Mouse (Mus musculus): Measurements from ENCODE around the gene Dnhd1. TPM values are rescaled to one million over a fixed set of nuclear protein-coding genes. Genes with fewer than 3 reads are reported as not detected.

The Dnhd1 gene
- polyA plus RNA-seq (2015; fragmentation: Nextera tagmentation; extraction: Ambion mirVana) = 0.91 and 0.95 TPM in 2 replicates

DNA sequence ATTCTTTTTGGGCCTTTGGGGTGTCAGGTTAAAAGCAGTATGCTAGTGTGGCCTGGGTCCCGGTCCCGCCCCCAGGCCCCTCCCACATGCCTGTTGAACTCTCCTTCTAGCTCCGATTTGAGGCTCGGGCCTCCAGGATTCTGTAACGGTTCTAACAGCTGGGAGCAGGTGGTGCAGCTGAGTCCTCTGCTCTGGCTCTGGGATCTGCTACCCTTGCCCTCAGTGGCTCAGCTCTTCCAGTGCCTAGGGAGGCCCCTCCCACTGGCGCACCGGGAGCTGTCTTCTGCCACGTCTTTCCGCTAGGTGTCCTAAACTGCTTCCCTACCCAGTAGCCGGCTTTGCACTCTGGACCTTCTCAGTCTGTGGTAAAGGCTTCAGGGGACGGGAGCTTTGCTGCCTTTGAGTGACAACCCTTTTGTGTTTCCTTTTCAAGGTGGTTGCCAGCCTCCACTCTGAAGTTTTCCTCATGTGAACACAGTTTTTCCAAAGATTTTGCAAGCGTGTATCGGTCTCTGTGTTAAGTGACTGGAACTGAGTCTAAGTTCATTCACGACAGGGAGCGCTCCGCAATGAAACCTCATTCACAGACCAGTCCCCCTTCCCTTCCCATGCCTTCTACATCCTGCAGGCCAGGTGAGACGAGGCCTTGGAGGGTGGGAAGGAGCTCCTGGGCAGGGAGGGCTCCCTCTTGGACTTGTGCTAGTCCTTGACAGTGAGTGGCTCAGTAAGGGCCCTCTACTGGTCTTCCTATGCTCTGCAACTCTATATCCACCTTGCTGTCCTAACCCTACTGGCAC lies at the start of gene Dnhd1:
TSS of gene Dnhd1 (plus strand) at position 189 of the 797 bp plus-strand sequence.

DNA sequence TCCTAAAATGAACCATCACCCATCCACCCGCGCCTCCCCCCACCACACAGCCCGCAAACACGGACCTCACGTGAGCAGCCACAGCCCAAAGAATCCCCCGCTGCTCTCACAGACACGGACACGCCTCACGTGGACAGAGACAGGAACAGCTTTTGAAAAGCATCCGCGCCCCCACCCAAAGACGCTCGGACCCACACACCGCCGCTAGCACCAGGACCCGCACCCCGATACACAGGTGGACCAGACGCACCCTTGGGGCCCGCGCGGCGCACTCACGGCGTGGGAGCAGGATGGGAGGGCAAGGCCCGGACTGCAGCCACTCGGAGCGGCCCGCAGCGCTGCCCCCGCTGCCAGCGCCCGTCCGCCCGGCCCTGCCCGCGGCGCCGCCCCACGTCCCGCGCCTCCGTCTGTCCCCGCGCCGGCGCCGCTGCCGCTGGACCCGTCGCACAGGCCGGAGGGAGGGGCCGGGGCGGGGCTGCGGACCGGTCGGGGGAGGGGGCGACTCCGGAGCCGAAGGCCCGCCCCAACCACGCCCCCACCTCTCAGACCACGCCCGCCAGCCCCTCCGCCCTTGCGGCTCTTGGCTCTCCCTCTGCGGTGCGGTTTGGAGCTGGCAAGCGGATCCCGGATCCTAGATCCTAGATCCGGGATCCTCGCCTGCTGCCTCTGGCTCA lies 17.4 kb upstream of the Dnhd1 start, which contains the start of gene Trim3:
TSS of gene Trim3 (minus strand) at position 445 of the 674 bp plus-strand sequence.

DNA sequence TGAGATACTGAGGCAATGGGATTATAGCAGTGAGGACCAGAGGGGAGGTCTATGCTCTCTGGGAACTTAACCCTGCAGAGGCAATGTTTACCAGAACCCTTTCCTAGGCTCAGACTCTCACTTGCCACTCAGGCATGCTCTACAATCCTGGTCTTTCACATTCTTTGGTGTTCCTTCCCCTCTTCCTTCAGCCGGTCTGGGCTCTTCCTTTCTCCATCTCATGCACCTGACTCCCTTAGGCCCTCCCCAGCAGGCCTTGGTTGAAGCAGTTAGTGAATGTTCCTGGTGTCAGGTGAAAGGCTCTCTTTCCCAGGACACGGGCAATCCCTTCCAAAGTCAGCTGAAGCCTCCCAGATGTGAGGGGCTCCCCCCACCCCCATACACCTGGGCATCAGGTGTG lies 10.9 kb upstream of the Dnhd1 start, which contains the start of gene Timm10b:
TSS of gene Timm10b (plus strand) at position 301 of the 400 bp plus-strand sequence.

DNA sequence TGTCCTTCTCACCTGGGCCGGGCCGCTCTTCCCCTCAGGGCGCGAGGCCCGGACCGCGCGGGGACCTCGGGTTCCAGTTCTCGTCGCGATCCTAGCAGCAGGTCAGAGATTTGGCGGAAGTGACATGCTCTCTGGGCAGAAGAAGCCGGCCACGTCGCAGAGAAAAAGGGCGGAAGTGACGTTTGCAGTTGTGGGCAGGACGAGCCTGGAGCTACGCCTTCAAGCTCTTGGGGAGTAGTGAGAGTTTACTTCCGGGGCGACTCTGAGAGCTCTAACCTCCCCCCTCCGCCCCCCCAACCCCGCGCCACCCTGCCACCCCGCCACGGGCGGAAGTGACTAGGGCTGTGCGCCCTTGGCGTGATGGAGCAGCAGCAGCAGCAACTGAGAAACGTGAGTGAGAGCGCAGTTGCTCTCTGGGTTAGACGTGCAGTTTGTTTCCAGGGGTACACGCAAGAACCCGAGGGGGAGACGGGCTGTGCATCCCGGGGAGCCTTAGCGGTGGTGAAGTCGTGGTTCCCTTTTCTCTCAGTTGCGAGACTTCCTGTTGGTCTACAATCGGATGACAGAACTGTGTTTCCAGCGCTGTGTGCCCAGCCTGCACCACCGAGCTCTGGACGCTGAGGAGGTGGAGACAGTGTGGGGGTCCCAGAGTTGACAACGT lies 10.3 kb upstream of the Dnhd1 start, which contains the start of the genes Arfip2 and Gm45799:
TSS of gene Arfip2 (minus strand) at position 184 of the 661 bp plus-strand sequence.
TSS of gene Gm45799 (plus strand) at position 320 of the 661 bp plus-strand sequence.

DNA sequence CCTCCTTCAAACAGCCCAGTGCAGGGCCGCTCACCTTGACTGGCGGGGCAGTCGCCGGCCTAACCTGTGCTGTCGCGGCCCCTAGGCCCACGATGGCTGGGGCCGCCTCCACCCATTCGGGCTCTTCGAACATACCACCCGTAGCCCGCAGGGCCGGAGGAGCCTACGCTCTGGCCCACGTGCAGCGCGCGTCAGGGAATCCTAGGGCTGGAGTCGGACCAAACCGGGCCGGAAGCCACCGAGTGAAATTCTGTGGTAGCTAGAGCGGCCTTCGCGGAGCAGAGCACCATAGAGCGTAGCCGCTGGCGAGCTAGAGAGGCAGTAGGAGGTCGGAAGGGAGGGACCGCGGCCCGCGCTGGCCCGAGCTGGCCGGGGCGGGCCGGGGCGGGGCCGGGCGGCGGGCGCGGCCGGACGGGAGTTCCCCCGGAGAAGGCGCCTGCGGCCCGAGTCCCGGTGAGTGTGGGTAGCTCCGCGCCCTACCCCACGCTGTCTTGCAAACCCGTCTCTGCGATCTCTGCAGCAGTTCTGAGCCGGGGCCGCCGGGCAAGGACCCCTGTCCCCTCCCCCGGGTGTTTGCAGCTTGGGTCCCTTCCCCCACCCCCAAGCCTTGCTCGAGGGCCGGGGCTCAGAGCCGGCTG lies 85.8 kb downstream of the Dnhd1 start, which contains the start of gene Ilk:
TSS of gene Ilk (plus strand) at position 329 of the 638 bp plus-strand sequence.

DNA sequence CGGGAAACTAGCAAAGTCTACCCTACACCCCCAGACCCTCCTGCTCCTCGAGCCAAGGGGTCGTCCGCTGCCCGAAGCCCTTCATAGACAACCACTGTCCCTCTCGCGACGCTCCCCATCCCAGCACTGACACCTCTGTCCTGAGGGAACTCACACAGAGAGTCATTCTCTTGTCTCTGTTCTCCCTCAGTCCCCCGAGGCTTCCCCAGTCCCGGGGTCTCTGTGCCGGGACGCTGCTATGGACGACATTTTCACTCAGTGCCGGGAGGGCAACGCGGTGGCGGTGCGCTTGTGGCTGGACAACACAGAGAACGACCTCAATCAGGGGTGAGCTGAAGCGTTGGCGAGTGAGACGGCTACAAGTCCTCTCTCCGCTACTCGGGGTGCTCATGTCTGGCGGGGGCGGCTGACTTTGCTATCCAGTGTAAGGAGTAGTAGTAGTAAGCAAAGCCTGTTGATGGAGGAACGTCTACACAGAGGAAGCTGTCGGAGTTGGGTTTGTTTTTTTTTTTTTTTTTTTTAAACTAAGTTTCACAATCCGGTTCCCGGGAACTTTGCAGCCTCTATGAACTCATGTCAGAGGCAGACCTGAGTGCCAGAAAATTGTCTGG lies 86.4 kb downstream of the Dnhd1 start, which contains the start of gene Rrp8:
TSS of gene Rrp8 (minus strand) at position 475 of the 611 bp plus-strand sequence.

DNA sequence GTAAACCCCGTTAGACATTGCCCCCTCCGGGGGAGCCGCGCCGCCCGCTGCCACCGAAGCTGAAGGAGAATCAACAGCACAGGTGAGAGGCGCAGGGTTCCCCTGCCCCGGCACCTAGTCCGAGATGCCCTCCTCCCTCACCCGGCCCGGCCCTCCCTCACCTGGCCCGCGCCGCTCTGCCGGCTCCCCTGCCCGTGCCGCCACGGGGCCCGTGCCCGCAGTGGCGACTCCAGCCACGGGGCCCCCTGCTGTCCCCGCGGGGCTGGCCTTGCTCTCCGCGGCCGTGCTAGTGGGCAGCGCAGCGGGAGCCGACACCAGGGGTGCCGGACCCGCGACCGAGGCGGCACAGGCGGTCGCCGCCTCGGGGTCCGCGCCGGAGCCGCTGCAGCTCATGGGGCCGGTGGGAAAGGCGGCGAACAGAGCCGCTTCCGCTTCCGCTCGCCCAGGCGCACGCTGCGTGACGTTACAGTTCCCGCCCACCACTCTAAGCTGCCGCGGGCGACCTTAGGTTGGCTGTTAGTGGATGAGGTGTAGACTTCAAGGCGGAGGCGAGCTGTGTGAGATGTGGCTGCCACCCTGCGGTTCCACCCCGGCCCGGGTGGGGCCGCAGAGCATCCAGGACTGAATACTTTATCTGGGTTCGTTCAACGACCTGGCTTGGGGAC lies 93.4 kb downstream of the Dnhd1 start, which contains the start of gene Taf10:
TSS of gene Taf10 (minus strand) at position 436 of the 665 bp plus-strand sequence.

DNA sequence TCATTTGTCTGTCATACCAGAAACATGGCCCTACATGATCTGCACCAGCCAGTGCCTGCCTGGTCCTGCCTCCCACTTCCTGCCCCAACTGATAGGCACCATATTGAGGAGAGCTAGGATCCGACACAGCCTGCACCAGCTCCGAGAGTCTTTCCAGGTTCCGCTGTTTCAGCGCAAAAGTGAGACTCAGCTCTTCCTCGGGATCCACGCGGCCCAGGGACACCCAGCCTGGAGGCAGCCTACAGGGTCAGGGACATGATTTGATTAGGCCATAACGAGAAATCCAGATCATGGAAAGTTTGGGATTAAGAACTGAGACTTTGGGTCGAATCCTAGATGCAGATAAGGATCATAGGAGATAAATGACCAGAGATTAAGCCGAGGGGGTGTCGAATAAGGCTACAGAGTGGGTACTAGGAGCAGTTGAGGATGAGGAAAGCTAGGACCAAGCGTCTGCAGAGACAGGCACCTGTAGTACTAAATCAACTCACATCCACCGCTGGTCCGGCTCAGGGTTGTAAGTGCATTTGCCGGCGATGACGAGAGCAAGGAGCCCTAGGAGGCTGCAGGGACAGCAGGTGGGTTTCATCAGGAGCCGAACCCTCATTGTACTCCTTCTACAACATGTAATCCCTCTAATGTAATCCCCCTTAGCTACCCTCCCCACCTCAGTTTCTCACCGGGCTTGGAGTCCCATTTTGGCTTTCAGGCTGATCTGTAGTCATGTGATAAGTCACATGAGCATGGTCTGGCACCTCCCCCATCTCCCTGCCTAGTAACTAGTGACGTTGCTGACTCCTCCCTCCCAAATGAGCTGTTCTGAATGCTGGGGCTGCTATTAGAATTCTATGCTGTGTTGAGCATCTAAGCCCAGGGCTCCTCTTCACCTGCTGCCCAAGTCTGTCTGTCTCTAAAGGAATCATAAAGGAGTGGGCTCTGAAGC lies 101.1 kb downstream of the Dnhd1 start, which contains the start of gene Tpp1:
TSS of gene Tpp1 (minus strand) at position 745 of the 943 bp plus-strand sequence.

Other genes with a start within 250 kb of the Dnhd1 start
- 0.08 TPM in 1 of 2 replicates, not detected in the other for gene Cnga4, start 246.3 kb upstream of the Dnhd1 start, polyA plus RNA-seq (2015; fragmentation: Nextera tagmentation; extraction: Ambion mirVana)
- 0.09 and 0.18 TPM in 2 replicates for gene Cckbr, start 225.1 kb upstream of the Dnhd1 start, polyA plus RNA-seq (2015; fragmentation: Nextera tagmentation; extraction: Ambion mirVana)
- 121 and 164 TPM in 2 replicates for gene Cavin3, start 168.5 kb upstream of the Dnhd1 start, polyA plus RNA-seq (2015; fragmentation: Nextera tagmentation; extraction: Ambion mirVana)
- 33.8 and 37.9 TPM in 2 replicates for gene Smpd1, start 96.5 kb upstream of the Dnhd1 start, polyA plus RNA-seq (2015; fragmentation: Nextera tagmentation; extraction: Ambion mirVana)
- 50.1 and 91.9 TPM in 2 replicates for gene Apbb1, start 69.2 kb upstream of the Dnhd1 start, polyA plus RNA-seq (2015; fragmentation: Nextera tagmentation; extraction: Ambion mirVana)
- gene Hpx, start 50.7 kb upstream of the Dnhd1 start, polyA plus RNA-seq (2015; fragmentation: Nextera tagmentation; extraction: Ambion mirVana) = 46.1 and 53.0 TPM in 2 replicates
- 21.1 and 25.2 TPM in 2 replicates for gene Trim3, start 17.3 kb upstream of the Dnhd1 start, polyA plus RNA-seq (2015; fragmentation: Nextera tagmentation; extraction: Ambion mirVana)
- gene Timm10b, start 10.8 kb upstream of the Dnhd1 start, polyA plus RNA-seq (2015; fragmentation: Nextera tagmentation; extraction: Ambion mirVana) = 274 and 325 TPM in 2 replicates
- gene Arfip2, start 10.4 kb upstream of the Dnhd1 start, polyA plus RNA-seq (2015; fragmentation: Nextera tagmentation; extraction: Ambion mirVana) = 54.4 and 61.0 TPM in 2 replicates
- gene Gm45799, start 10.3 kb upstream of the Dnhd1 start, polyA plus RNA-seq (2015; fragmentation: Nextera tagmentation; extraction: Ambion mirVana) = 30.4 and 57.6 TPM in 2 replicates
- gene Ilk, start 85.8 kb downstream of the Dnhd1 start, polyA plus RNA-seq (2015; fragmentation: Nextera tagmentation; extraction: Ambion mirVana) = 226 and 237 TPM in 2 replicates
- 17.4 and 27.9 TPM in 2 replicates for gene Rrp8, start 86.6 kb downstream of the Dnhd1 start, polyA plus RNA-seq (2015; fragmentation: Nextera tagmentation; extraction: Ambion mirVana)
- gene Taf10, start 93.5 kb downstream of the Dnhd1 start, polyA plus RNA-seq (2015; fragmentation: Nextera tagmentation; extraction: Ambion mirVana) = 146 and 158 TPM in 2 replicates
- gene Tpp1, start 101.4 kb downstream of the Dnhd1 start, polyA plus RNA-seq (2015; fragmentation: Nextera tagmentation; extraction: Ambion mirVana) = 58.5 and 125 TPM in 2 replicates
- 3.0 and 4.0 TPM in 2 replicates for gene Dchs1, start 136.8 kb downstream of the Dnhd1 start, polyA plus RNA-seq (2015; fragmentation: Nextera tagmentation; extraction: Ambion mirVana)
- 438 and 446 TPM in 2 replicates for gene Mrpl17, start 160.3 kb downstream of the Dnhd1 start, polyA plus RNA-seq (2015; fragmentation: Nextera tagmentation; extraction: Ambion mirVana)